Mouse (Mus musculus) right cerebral cortex, adult 2 months (tissue): ENCODE measurements at regions not wholly inside any gene's neighbourhood (a gene's known extent, or its start where the extent isn't known, plus 50 kb on each side); places are given as distances from the start of the nearest gene placed in this dataset.
A peak's percentile ranks its signal among the peaks of the same experiment; 100 is the strongest.

Experiments
- DNase-seq, 2 experiments: peaks; one replicate each; pipeline ENCODE4 v3.0.0; 2021 to 2022; ENCODE audit warnings: low spot score in 2 of 2

- DNase-seq: peak; percentile 81 to 84
Measured at GRCm38 (mm10) chr15:24720346-24720745, 693.2 kb downstream of the Basp1 start.

DNA sequence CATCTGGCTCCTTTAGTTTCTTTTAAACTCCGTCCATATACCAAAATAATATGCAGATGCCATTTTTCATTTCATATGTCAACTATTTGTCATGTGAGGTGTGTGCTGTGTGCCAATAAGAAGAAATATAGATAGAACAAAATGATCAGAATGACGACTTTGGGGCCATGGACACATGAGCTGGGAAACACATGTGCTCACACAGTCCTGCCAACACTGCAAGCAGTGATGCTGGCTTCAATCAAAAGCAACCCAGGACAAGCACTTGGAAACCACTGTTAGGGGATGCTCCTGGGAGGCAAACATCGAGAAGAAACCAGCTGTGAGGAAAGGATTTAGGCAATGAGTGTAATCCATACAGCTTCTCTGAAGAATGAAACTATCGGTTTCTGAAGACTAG, 731.4 kb downstream of the Basp1 start:
- no peak for DNase-seq

- DNase-seq: no peak
Measured at GRCm38 (mm10) chr15:24648938-24649337, 764.6 kb downstream of the Basp1 start.

GRCm38 (mm10) chr15:24635620-24636019, 777.9 kb downstream of the Basp1 start:
- no peak for DNase-seq

DNA sequence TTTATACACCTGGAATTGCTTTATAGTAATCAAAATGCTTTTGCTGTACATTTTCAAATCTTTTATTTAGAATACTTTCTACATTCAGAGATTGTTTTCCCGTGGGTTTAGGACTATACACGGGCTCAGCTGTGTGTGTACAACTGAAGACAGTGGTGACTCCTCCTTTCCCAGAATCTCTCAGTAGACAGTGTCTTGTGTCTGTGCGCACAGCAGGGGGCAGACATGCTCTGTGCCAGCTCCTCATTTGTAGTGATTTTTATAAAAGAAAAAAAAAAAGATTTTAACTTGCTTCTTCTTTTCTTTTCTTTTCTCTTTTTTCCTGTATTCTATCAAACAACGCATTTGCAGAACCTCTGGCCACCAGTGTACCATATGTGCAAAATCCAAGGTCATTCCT, 817.3 kb downstream of the Basp1 start:
- DNase-seq: peak; percentile 63 to 76

- DNase-seq: peak; percentile 82 to 84
Measured at GRCm38 (mm10) chr15:24588943-24589342, 824.6 kb downstream of the Basp1 start.

DNA sequence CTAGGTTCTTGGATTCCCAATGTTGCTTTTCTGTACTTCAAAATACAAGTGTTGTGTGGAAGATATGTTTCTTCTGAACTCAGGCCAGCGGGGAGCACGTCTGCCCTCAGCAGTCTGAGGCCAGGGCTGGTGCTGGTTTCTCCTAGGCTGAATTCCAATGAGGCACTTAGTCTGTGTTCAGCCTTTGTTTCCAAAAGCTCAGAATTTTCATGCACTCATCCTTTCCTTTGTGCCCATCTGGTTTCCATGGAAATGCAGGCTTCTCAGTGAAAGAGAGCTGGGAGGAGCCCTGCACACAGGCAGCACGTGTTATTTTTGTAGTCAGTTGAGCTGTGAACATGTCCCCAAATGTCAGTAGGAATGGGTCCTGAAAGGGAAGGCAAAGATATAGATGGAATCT, 846.6 kb downstream of the Basp1 start:
- DNase-seq: peak; percentile 18 to 25

GRCm38 (mm10) chr15:24556806-24557205, 856.8 kb downstream of the Basp1 start:
- no peak for DNase-seq

DNA sequence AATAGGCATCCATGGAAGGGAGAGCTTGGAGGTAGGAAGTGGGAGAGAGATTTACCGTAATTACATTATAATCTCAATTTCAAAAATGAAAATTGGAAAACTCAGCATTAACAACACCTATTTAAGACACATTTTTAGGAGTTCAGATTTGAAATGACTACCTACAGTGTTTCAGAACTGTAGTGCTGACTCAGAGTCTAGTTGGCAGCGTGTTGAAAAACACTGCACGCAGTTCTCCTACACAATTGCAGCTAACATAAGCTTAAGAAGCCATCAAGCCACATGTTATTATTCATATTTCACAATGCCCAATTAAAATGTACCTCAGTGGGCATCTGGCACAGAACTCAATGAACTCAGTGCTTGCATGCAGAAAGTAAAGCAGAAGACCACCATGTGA, 863.5 kb downstream of the Basp1 start:
- DNase-seq: peak in 1 of 2 experiments; percentile 29

GRCm38 (mm10) chr15:24530065-24530464, 883.5 kb downstream of the Basp1 start:
- DNase-seq: no peak

GRCm38 (mm10) chr15:24527379-24527778, 886.2 kb downstream of the Basp1 start:
- DNase-seq: peak; percentile 11 to 19

GRCm38 (mm10) chr15:24513926-24514325, 899.6 kb downstream of the Basp1 start:
- DNase-seq: no peak

DNA sequence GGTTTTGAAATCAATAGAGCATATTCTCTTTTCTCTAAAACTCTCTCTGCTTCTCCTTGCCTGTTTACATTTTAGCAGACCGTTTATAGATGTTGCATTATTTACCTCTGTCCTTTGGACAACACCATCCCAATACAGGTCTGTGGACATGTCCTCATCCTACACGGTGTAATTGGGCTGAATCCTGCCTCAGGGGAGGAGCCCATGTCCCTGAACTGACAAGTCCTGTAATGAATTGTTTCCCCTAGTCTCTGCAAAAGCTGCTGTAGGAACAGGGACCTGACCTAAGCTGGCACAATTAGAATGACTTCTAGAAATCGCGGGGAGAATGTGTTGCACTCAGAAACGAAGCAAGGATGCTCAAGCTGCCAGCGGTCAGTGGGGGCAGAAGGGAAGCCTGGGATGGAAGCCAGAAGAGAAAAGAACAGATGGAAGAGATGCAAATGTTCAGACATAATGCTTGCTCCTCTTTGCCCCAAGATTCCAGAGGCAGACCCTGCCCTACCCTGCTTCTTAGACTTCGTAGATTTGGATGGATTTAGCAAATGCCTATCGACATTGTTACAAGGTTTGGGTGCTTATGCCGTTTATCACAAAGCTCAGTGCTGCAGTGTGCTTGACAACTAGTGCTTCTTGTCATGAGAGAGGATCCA, 911.5 kb downstream of the Basp1 start:
- peak; percentile 5 to 13 for DNase-seq

GRCm38 (mm10) chr15:24486235-24486634, 927.3 kb downstream of the Basp1 start:
- no peak for DNase-seq

DNA sequence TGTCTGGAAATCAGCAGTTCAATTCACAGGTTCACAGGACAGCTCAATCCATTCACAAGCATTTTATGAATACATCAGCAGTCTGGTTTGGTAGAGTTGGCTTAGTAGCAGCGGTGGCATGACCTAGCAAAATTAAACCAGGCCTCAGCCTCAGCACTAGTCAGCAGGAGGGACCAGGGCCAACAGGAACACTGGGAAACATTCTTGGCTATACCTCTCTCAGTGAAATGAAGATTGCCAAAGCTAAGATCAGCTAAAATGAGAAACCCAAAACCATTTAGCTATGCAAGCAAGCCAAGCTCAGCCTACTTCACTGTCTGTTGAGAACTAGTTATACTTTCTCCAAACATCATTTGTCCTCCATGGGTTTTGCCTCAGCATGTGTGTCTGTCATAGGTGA, 945.3 kb downstream of the Basp1 start:
- DNase-seq: no peak

GRCm38 (mm10) chr15:24457726-24458125, 955.8 kb downstream of the Basp1 start:
- DNase-seq: peak; percentile 22 to 37

GRCm38 (mm10) chr15:24433083-24433482, 980.5 kb downstream of the Basp1 start:
- no peak for DNase-seq

DNA sequence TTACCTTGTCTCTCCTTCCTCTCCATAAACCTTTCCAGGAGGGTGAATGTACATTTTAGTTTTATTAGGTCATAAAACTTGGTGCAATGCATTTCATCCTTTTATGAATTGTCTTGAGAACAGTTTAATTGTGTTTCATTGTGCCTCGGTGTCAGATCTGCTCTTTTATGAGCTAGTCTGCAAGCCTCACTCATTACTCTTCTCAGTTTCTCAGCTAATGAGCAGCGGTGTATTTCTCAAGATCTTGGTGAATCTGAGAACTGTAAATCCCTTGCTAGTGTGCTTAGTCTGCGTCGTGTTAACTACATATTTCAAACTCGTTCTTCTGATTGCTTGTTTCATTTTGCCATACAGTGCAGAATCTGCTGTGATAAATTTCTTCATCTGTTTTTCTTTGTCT, 984.4 kb downstream of the Basp1 start:
- no peak for DNase-seq

DNA sequence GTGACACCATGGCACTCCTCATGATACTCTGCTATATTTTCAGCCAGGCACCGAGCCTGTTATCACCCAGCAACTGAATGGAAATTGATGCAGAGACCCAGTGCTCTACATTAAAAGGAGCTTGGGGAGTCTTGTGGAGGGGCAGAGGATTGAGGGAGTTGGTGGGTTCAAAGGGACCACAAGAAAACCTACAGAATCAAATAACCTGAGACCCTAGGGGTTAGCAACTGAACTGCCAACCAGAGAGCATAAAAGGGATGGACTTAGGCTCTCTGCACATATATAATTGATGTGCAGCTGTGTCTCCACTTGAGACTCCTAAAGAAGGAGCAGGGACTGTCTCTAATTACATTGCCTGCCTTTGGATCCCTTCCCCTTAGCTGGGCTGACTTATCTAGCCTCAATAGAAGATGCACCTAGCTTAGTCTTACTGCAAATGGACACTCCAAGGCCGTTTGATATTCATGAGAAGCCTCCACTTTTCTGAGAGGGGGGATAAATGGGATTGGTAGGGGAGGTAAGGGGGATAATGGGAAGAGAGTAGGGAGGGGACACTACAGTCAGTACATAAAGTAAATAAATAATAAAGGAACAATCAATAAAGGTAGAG, 991.1 kb downstream of the Basp1 start:
- DNase-seq: no peak

GRCm38 (mm10) chr15:24419736-24420135, 993.8 kb downstream of the Basp1 start:
- no peak for DNase-seq

GRCm38 (mm10) chr15:24419186-24419585, 994.4 kb downstream of the Basp1 start:
- no peak for DNase-seq

DNA sequence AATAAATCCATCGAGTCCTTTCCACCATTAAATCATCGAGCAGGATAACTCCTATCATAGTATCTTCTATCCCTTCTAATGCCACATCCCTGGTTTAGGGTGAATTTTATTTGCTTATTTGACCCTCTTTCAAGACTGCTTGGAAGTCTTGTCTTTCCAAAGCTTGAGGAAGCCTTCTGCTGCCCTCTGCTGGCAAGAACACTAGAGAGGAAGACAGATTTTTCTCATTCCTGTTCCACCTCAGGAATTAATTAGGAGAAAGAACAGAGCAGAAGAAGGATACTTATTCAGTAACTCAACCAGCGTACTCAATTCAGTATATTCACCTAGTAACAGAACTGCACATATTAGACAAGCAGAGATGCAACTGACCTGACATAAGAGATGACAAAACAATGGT, 1005.9 kb downstream of the Basp1 start:
- DNase-seq: peak; percentile 75 to 85

DNA sequence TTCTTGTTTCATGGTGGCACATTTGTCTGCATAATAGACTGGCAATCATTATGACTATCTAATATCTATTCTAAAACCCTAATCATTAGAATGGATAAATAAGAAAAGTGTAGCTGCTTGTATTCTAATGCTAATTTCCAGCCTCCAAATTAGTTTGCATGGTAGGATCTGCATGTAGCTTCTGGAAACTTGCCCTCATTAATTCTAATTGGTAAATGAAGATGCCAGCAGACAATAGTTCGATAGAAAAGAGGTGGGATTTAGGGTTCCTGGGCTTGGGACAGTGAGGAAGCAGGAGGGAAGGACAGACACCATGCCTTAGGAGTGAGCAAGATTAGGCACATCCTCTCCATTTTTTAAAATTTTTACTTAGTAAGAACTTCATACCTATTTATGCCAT, 1008.3 kb downstream of the Basp1 start:
- no peak for DNase-seq

DNA sequence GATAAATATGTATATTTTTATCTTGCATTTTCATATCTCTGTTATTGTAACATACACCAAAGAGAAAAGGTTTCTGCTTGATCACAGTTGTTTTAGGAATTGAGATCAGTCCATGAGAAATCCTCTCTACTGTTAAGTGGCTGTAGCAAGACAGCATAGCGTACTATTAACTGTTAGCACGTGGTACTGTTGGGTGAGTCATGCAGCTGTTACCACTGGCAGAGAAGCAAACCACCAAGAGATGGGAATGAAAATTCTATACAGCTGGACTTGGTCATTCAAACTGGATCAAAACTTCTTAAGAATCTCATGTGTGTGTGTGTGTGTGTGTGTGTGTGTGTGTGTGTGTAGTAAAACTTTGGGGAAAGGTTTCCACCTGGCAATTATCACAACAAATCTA, 1013.5 kb downstream of the Basp1 start:
- no peak for DNase-seq
